Mouse (Mus musculus) midbrain, embryonic 14.5 days (tissue): Measurements from ENCODE around the gene Crcp. TPM values are rescaled to one million over a fixed set of nuclear protein-coding genes. Genes with fewer than 3 reads are reported as not detected.

Experiments used
- ATAC-seq: fragments of 200-750 bp; cut with Nextera tagmentation; 2 replicates; pipeline ENCODE4 v1.8.0; 2017; ENCODE audit warnings: moderate number of reproducible peaks, moderate library complexity; ENCODE audit not compliant: low FRiP score, low TSS enrichment
- DNase-seq: peaks from one replicate; pipeline ENCODE4 v3.0.0-alpha.2; 2015
- H3K27ac ChIP-seq: fragments of 300-500 bp; sonication (generic); replicated peaks from 2 replicates; pipeline ENCODE4 v1.5.1; 2014; ENCODE audit warnings: mild to moderate bottlenecking, low read depth, low read length, moderate library complexity
- H3K27me3 ChIP-seq: fragments of 300-500 bp; sonication (generic); 2 replicates; pipeline ENCODE4 v1.6.1; 2014; ENCODE audit warnings: low read length, control low read depth, mixed read lengths; ENCODE audit not compliant: control insufficient read depth, insufficient read depth
- H3K36me3 ChIP-seq: fragments of 300-500 bp; sonication (generic); 2 replicates; pipeline ENCODE4 v1.6.1; 2014; ENCODE audit warnings: low read length, control low read depth; ENCODE audit not compliant: control insufficient read depth, insufficient read depth
- H3K4me1 ChIP-seq: fragments of 300-500 bp; sonication (generic); 2 replicates; pipeline ENCODE4 v1.6.1; 2014; ENCODE audit warnings: mild to moderate bottlenecking, antibody characterized with exemption, low read length, control low read depth; ENCODE audit not compliant: control insufficient read depth, insufficient read depth
- H3K4me2 ChIP-seq: fragments of 300-500 bp; sonication (generic); 2 replicates; pipeline ENCODE4 v1.6.1; 2014; ENCODE audit warnings: mild to moderate bottlenecking, low read length, moderate library complexity
- H3K4me3 ChIP-seq: fragments of 300-500 bp; sonication (generic); replicated peaks from 2 replicates; pipeline ENCODE4 v1.5.1; 2014; ENCODE audit warnings: low read depth, low read length
- H3K9ac ChIP-seq: fragments of 300-500 bp; sonication (generic); replicated peaks from 2 replicates; pipeline ENCODE4 v1.6.1; 2014; ENCODE audit warnings: mild to moderate bottlenecking, low read length, moderate library complexity
- H3K9me3 ChIP-seq: fragments of 300-500 bp; sonication (generic); 2 replicates; pipeline ENCODE4 v1.6.1; 2016; ENCODE audit warnings: low read length, control low read depth, mixed read lengths; ENCODE audit not compliant: control insufficient read depth
- WGBS: fragments of 180-500 bp; shearing (Covaris S2); extraction: QIAGEN DNeasy Blood & Tissue Kit; methylation state at CpG from one replicate; pipeline ENCODE4 v1.1.7; 2014; 5-methylcytosine and 5-hydroxymethylcytosine counted together
- polyA plus RNA-seq: library from polyadenylated mRNA; unstranded; fragments of >200 nt; fragmentation: Nextera tagmentation; extraction: Ambion mirVana; gene quantifications from 2 replicates; pipeline ENCODE4 v1.2.1, GENCODE M21; 2014

The Crcp gene
- polyA plus RNA-seq, 1 experiment from 2014 or later = 54.8 TPM

DNA sequence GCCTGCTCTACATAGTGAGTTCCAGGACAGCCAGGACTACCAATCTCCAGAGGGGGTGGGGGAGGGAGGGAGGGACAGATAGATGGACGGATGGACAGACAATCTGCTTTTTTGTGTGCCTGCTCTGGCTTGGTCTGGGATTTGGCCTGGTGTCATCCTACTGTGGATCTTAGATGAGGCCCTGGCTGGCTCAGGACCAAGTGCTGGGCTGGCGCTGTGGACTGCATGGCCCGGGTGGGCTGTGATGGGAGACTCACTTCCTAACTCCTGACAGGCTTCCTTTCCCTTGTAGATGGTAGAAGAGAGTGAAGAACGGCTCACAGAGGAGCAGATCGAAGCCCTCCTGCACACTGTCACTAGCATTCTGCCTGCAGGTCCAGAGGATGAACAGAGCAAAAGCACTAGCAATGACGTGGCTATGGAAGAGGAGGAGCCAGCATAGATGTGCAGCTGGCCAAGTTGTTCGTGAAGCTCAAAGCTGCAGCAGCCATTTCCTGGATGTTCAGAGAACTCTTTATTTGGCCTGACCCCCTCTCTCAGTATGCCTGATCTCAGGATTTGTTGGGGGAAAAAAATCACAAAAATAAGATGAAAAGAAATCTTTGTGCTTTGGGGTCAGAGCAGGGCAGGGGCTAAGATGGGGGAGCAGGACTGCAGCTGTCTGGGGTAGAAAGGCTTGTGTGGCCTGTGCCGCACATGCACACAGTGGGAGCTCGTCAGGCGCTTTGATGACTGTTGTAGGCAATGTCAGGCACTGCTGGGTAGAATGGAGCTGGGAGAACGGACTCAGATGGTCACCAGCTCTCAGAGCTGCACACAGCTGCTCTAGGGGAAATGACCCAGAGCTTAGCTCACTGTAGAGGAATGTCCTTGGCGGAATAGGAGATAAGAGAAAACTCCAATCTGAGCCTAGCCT lies 30.6 kb downstream of the Crcp start:
- Histone ChIP-seq H3K9me3 (no peaks in the 10 kb centered on the region), H3K27me3 (no peaks in the 10 kb centered on the region), H3K9ac (no peak overlapping the region), H3K27ac (no peak overlapping the region), H3K4me2 (no peak overlapping the region), H3K36me3 (peaks cover 28% of the 10 kb centered on the region), H3K4me3 (no peak overlapping the region), H3K4me1 (no peaks in the 10 kb centered on the region)
- whole genome bisulfite sequencing = 79% methylated on average over 12 of the region's 12 CpGs
- DNase-seq = no peak
- no peak for ATAC-seq

- H3K4me3 ChIP-seq = no peak overlapping the region
- no peaks in the 10 kb centered on the region for H3K9me3 ChIP-seq
- H3K27me3 ChIP-seq = no peaks in the 10 kb centered on the region
- ATAC-seq = no peak
- H3K9ac ChIP-seq = no peak overlapping the region
- no peak for DNase-seq
- no peak overlapping the region for H3K4me2 ChIP-seq
- 94% methylated on average over 4 of the region's 4 CpGs for WGBS
- H3K27ac ChIP-seq = no peak overlapping the region
- H3K36me3 ChIP-seq = peaks cover 26% of the 10 kb centered on the region
- no peaks in the 10 kb centered on the region for H3K4me1 ChIP-seq
Observed at GRCm38 (mm10) chr5:130060329-130060665, 31.2 kb downstream of the Crcp start.

- Histone ChIP-seq H3K9ac (no peak overlapping the region), H3K27ac (no peak overlapping the region), H3K4me1 (no peaks in the 10 kb centered on the region), H3K4me3 (no peak overlapping the region), H3K36me3 (peaks cover 22% of the 10 kb centered on the region), H3K27me3 (no peaks in the 10 kb centered on the region), H3K4me2 (no peak overlapping the region), H3K9me3 (no peaks in the 10 kb centered on the region)
- 85% methylated on average over 2 of the region's 2 CpGs for WGBS
- ATAC-seq (no peak), DNase-seq (no peak)
Observed at GRCm38 (mm10) chr5:130062096-130062495, 33.0 kb downstream of the Crcp start.

DNA sequence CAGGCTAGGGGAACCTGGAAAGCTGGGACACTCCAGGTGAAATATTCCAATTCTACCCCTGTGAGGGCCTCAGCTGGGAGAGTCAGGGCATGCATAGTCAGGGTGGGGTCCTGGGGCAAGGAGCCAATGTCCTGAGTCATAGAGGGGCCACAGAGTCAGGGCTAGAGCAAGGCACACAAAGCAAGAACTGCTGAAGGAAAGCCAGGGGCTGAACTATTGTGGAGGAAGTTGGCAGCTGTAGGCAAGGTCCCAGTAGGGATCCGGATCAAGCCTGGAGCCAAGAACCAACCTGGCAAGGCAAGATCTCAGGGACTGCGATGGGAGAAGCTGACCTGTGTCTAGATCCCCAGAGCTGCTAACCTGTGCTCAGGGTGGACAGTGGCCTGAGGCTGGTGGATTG lies 34.7 kb downstream of the Crcp start:
- Histone ChIP-seq H3K9ac (no peak overlapping the region), H3K36me3 (peaks cover 18% of the 10 kb centered on the region), H3K4me3 (no peak overlapping the region), H3K9me3 (no peaks in the 10 kb centered on the region), H3K4me1 (no peaks in the 10 kb centered on the region), H3K27ac (no peak overlapping the region), H3K27me3 (no peaks in the 10 kb centered on the region), H3K4me2 (no peak overlapping the region)
- no peak for ATAC-seq
- DNase-seq = no peak
- WGBS = 94% methylated on average over 2 of the region's 2 CpGs

- Histone ChIP-seq H3K4me1 (no peaks in the 10 kb centered on the region), H3K36me3 (peaks cover 8% of the 10 kb centered on the region; the same call in 1 of the 2 replicates), H3K27ac (no peak overlapping the region), H3K4me2 (no peak overlapping the region), H3K4me3 (no peak overlapping the region), H3K9me3 (no peaks in the 10 kb centered on the region; the same call in 1 of the 2 replicates), H3K9ac (no peak overlapping the region), H3K27me3 (no peaks in the 10 kb centered on the region)
- 92% methylated on average over 1 of the region's 1 CpGs for WGBS
- no peak for ATAC-seq
- no peak for DNase-seq
Observed at GRCm38 (mm10) chr5:130065579-130065978, 36.5 kb downstream of the Crcp start.

GRCm38 (mm10) chr5:130067841-130068264 lies 38.8 kb downstream of the Crcp start:
- Histone ChIP-seq H3K9ac (no peak overlapping the region), H3K27ac (no peak overlapping the region), H3K4me3 (no peak overlapping the region), H3K4me2 (no peak overlapping the region), H3K4me1 (no peaks in the 10 kb centered on the region), H3K9me3 (no peaks in the 10 kb centered on the region; the same call in 1 of the 2 replicates), H3K27me3 (no peaks in the 10 kb centered on the region), H3K36me3 (no peaks in the 10 kb centered on the region)
- DNase-seq (no peak), ATAC-seq (no peak)
- WGBS = 76% methylated on average over 3 of the region's 3 CpGs

GRCm38 (mm10) chr5:130073026-130073425 lies 43.9 kb downstream of the Crcp start, which contains the start of gene Tpst1:
Gene Tpst1, plus strand, starts transcription at chr5:130073326.
- no peaks in the 10 kb centered on the region for H3K4me1 ChIP-seq
- H3K9ac ChIP-seq = no peak within 1 kb of the TSS
- H3K9me3 ChIP-seq = no peaks in the 10 kb centered on the region; the same call in 1 of the 2 replicates
- WGBS = 90% methylated on average over 6 of the region's 6 CpGs
- no peaks in the 10 kb centered on the region for H3K27me3 ChIP-seq
- H3K4me2 ChIP-seq = no peak within 1 kb of the TSS
- no peak for ATAC-seq
- no peak within 1 kb of the TSS for H3K4me3 ChIP-seq
- no peak within 1 kb of the TSS for H3K27ac ChIP-seq
- DNase-seq = no peak
- no peaks in the 10 kb centered on the region for H3K36me3 ChIP-seq

DNA sequence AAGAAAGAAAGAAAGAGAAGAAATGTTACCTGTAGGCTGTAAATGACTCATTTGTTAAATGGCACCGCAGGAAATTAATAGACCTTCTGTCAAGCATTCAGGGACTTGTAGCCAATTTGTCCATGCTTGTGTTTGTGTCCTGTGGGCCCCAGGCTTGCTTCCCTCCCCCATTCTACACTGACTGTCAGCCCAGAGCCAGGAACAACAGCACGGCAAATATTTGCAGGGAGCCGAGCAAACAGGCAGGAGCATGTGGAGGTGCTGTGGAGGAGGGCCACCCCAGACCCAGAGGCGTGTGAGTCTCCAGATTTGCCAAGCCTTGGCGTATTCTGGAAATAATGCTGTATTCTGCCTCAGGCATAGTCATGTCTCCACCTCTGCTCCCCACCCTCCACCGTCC lies 45.4 kb downstream of the Crcp start:
- Histone ChIP-seq H3K4me2 (no peak overlapping the region), H3K4me1 (0 out of 2 replicates have a peak, but pooled peaks cover 3% of the 10 kb centered on the region), H3K36me3 (no peaks in the 10 kb centered on the region), H3K4me3 (no peak overlapping the region), H3K27me3 (no peaks in the 10 kb centered on the region), H3K27ac (no peak overlapping the region), H3K9me3 (no peaks in the 10 kb centered on the region), H3K9ac (no peak overlapping the region)
- no peak for ATAC-seq
- no peak for DNase-seq
- WGBS = 84% methylated on average over 6 of the region's 6 CpGs

DNA sequence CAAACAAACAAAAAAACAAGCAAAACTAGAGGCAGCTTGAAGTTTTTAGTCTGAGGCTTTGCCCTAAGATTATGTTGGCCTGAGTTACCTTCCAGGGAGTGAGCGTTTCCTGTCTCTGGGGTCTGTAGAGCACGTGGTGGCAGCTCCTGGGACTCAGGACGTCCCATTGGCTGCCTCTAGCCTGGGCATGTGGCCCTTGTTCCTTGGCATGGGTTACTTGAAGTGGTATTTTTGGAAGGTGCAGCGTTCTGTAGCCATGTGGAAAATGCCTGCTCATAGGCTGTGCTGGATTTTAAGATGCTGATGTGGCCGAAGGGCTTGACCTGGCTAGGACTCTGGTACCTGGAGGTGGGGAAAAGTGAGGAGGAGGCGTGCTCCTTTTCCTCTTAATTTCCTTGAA lies 47.3 kb downstream of the Crcp start:
- H3K4me3 ChIP-seq = no peak overlapping the region
- 75% methylated on average over 6 of the region's 6 CpGs for WGBS
- no peak overlapping the region for H3K27ac ChIP-seq
- no peak overlapping the region for H3K4me2 ChIP-seq
- H3K36me3 ChIP-seq = no peaks in the 10 kb centered on the region
- ATAC-seq (no peak), DNase-seq (no peak)
- H3K9ac ChIP-seq = no peak overlapping the region
- no peaks in the 10 kb centered on the region for H3K9me3 ChIP-seq
- 0 out of 2 replicates have a peak, but pooled peaks cover 3% of the 10 kb centered on the region for H3K4me1 ChIP-seq
- no peaks in the 10 kb centered on the region for H3K27me3 ChIP-seq
